Mouse (Mus musculus) embryonic fibroblast, embryonic 13.5 days (primary cell): Measurements from ENCODE around the gene Slc35f4.

Experiments used
- CTCF ChIP-seq: IDR thresholded peaks from 2 replicates; pipeline ENCODE4 v1.5.1; 2011; ENCODE audit warnings: mild to moderate bottlenecking, control low read depth, low read length, moderate library complexity, borderline replicate concordance; ENCODE audit not compliant: insufficient read depth
- POLR2A ChIP-seq: IDR thresholded peaks from 2 replicates; pipeline ENCODE4 v1.6.1; 2011; ENCODE audit warnings: low read depth, mild to moderate bottlenecking, control low read depth, low read length, moderate library complexity

DNA sequence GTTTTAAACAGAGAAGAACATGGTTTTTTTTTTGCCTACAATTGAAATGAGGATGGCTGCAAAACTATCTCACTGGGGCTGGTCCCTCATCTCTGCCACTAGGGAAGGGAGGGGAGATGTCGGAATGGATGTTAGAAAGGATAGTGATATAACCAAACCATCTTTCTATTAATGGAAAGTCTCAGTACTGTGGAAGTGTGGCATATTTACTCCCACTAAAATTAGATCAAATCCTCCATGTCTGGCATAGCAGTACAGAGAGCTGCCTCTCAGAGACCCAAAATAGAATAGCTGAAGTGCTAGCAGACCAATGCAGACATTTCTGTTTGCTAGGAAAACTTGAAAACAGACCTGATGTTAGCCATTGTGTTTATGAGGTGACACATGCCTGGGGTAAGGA is 30.7 kb downstream of the Slc35f4 start:
- TF ChIP-seq CTCF (no peak), POLR2A (no peak)
